Mouse (Mus musculus) monocyte, adult 5-6 weeks (primary cell): ENCODE measurements around the gene Tufm. TPM values are rescaled to one million over a fixed set of nuclear protein-coding genes. Genes with fewer than 3 reads are reported as not detected.
"Not testable (repeated sequence)": the region's sequence is repeated elsewhere in the genome, so short reads cannot be mapped to it uniquely, and the experiment has no call there.

Source experiments
- ATAC-seq: fragments of 153-309, 156-312 bp; replicated peaks from 2 replicates; pipeline ENCODE4 v1.8.0; 2017; ENCODE audit warnings: mild to moderate bottlenecking; ENCODE audit not compliant: low TSS enrichment, insufficient number of reproducible peaks, severe bottlenecking, poor library complexity, low FRiP score
- total RNA-seq: library from RNA; stranded (forward); fragments of 200-1000, 200-491, 200-594 nt; gene quantifications from 3 replicates; pipeline ENCODE4 v1.2.3, GENCODE M21; 2017

Gene Tufm
- total RNA-seq, 1 experiment from 2014 or later, result 18.0 TPM

GRCm38 (mm10) chr7:126487617-126488385 is 640 bp downstream of the Tufm start:
- not testable (repeated sequence) for ATAC-seq

- ATAC-seq, result no peak
Measured at GRCm38 (mm10) chr7:126491005-126491404, 3.8 kb downstream of the Tufm start.

GRCm38 (mm10) chr7:126491973-126492372 is 4.8 kb downstream of the Tufm start:
- no peak for ATAC-seq

- ATAC-seq, result no peak
Measured at GRCm38 (mm10) chr7:126494120-126494519, 7.0 kb downstream of the Tufm start.

- ATAC-seq, result no peak
Measured at GRCm38 (mm10) chr7:126496475-126496874, 9.3 kb downstream of the Tufm start.

GRCm38 (mm10) chr7:126497966-126498365 is 10.8 kb downstream of the Tufm start:
- ATAC-seq, result no peak

GRCm38 (mm10) chr7:126499416-126499815 is 12.3 kb downstream of the Tufm start:
- no peak for ATAC-seq

GRCm38 (mm10) chr7:126501684-126502022 is 14.5 kb downstream of the Tufm start:
- no peak for ATAC-seq

GRCm38 (mm10) chr7:126502023-126502741 is 15.0 kb downstream of the Tufm start:
- peak; percentile 47 for ATAC-seq

GRCm38 (mm10) chr7:126502751-126503150 is 15.6 kb downstream of the Tufm start:
- ATAC-seq, result no peak

- peak; percentile 90 for ATAC-seq
Measured at GRCm38 (mm10) chr7:126503273-126503878, 16.2 kb downstream of the Tufm start, which contains the start of gene Atxn2l. Atxn2l (minus strand) TSS chr7:126503437.

- no peak for ATAC-seq
Measured at GRCm38 (mm10) chr7:126504913-126505312, 17.8 kb downstream of the Tufm start.

- no peak for ATAC-seq
Measured at GRCm38 (mm10) chr7:126507126-126507778, 20.1 kb downstream of the Tufm start.

GRCm38 (mm10) chr7:126511287-126511686 is 24.1 kb downstream of the Tufm start:
- ATAC-seq, result no peak

GRCm38 (mm10) chr7:126518261-126518941 is 31.2 kb downstream of the Tufm start:
- ATAC-seq, result no peak

GRCm38 (mm10) chr7:126519513-126519912 is 32.4 kb downstream of the Tufm start:
- ATAC-seq, result no peak

- no peak for ATAC-seq
Measured at GRCm38 (mm10) chr7:126523316-126523715, 36.2 kb downstream of the Tufm start.

GRCm38 (mm10) chr7:126528166-126528577 is 41.0 kb downstream of the Tufm start:
- peak; percentile 71; the same call in 1 of the 2 replicates for ATAC-seq

GRCm38 (mm10) chr7:126533434-126533833 is 46.3 kb downstream of the Tufm start:
- no peak for ATAC-seq
